Comparison of ENCODE assay signal across 9 mouse cellular contexts in genomic region chr6:100155676-100156075, GRCm38 (mm10).
A peak's percentile ranks its signal among the peaks of the same experiment; 100 is the strongest.
DNase-seq lines count a peak whose midpoint lies in the region; ATAC-seq and TF ChIP-seq lines count a peak whose summit lies in the region.
"Had no signal": no experiment of that assay in that cellular context is flagged by ENCODE, and none has a peak within 500 bp of the region (broad histone marks: within the 10 kb centered on the region; RNA-seq: fewer than 3 reads in every experiment).

No protein-coding gene starts in this region.

- no peak overlapping the region for H3K9ac ChIP-seq in hindbrain, embryonic 11.5 days (ENCODE audit: low read depth, low read length)
- no peak overlapping the region for H3K9ac ChIP-seq in forebrain, embryonic 15.5 days (replicated peaks)
- no peak overlapping the region for H3K9ac ChIP-seq in hindbrain, postnatal 0 days (replicated peaks; ENCODE audit: low read length)

- no peak for TF ChIP-seq CTCF in hindbrain, postnatal 0 days (IDR thresholded peaks at IDR 0.05; ENCODE audit: low read depth)

- WGBS in hindbrain, embryonic 10.5 days, result 68% methylated on average over 20 of the region's 20 CpGs
- 57% methylated on average over 20 of the region's 20 CpGs for WGBS in hindbrain, embryonic 11.5 days
- WGBS in forebrain, embryonic 15.5 days, result 45% methylated on average over 20 of the region's 20 CpGs
- WGBS in hindbrain, postnatal 0 days, result 28% methylated on average over 20 of the region's 20 CpGs

- H3K4me2 ChIP-seq in hindbrain, embryonic 11.5 days (replicated peaks; ENCODE audit: low read depth, low read length), result no peak overlapping the region
- no peak overlapping the region for H3K4me2 ChIP-seq in forebrain, embryonic 15.5 days (replicated peaks)
- H3K4me2 ChIP-seq in hindbrain, postnatal 0 days (ENCODE audit: low read depth, low read length), result no peak overlapping the region

- no peaks in the 10 kb centered on the region for H3K9me3 ChIP-seq in hindbrain, embryonic 10.5 days
- H3K9me3 ChIP-seq in hindbrain, embryonic 11.5 days (ENCODE audit: control insufficient read depth, low read length), result no peaks in the 10 kb centered on the region
- no peaks in the 10 kb centered on the region for H3K9me3 ChIP-seq in forebrain, embryonic 15.5 days
- H3K9me3 ChIP-seq in hindbrain, postnatal 0 days (ENCODE audit: low read length), result no peaks in the 10 kb centered on the region

- no peak for ATAC-seq in hindbrain, embryonic 11.5 days (ENCODE audit: low FRiP score)
- ATAC-seq in forebrain, embryonic 15.5 days (replicated peaks), result no peak
- no peak for ATAC-seq in hindbrain, postnatal 0 days

- no peak overlapping the region for H3K4me3 ChIP-seq in hindbrain, embryonic 10.5 days
- H3K4me3 ChIP-seq in hindbrain, embryonic 11.5 days (ENCODE audit: low read depth, low read length), result no peak overlapping the region
- no peak overlapping the region for H3K4me3 ChIP-seq in forebrain, embryonic 15.5 days
- no peak overlapping the region for H3K4me3 ChIP-seq in hindbrain, postnatal 0 days (ENCODE audit: low read length)

- H3K27me3 ChIP-seq in hindbrain, embryonic 10.5 days (ENCODE audit: insufficient read depth, poor library complexity, severe bottlenecking), result peaks cover 59% of the 10 kb centered on the region
- no peaks in the 10 kb centered on the region for H3K27me3 ChIP-seq in hindbrain, embryonic 11.5 days (ENCODE audit: control insufficient read depth, insufficient read depth, low read length)
- no peaks in the 10 kb centered on the region for H3K27me3 ChIP-seq in forebrain, embryonic 15.5 days
- peaks cover 12% of the 10 kb centered on the region for H3K27me3 ChIP-seq in hindbrain, postnatal 0 days (ENCODE audit: insufficient read depth, low read length)
- no peaks in the 10 kb centered on the region for H3K27me3 ChIP-seq in splenic B cell, adult 2 months (ENCODE audit: control insufficient read depth, insufficient read depth, low read length, poor library complexity, severe bottlenecking)

- peaks cover 35% of the 10 kb centered on the region for H3K4me1 ChIP-seq in hindbrain, embryonic 10.5 days (replicated peaks)
- no peaks in the 10 kb centered on the region for H3K4me1 ChIP-seq in hindbrain, embryonic 11.5 days (replicated peaks; ENCODE audit: control insufficient read depth, insufficient read depth, low read length)
- peaks cover 25% of the 10 kb centered on the region for H3K4me1 ChIP-seq in forebrain, embryonic 15.5 days
- no peaks in the 10 kb centered on the region for H3K4me1 ChIP-seq in hindbrain, postnatal 0 days (ENCODE audit: insufficient read depth, low read length)

- no peaks in the 10 kb centered on the region for H3K36me3 ChIP-seq in hindbrain, embryonic 10.5 days
- no peaks in the 10 kb centered on the region for H3K36me3 ChIP-seq in hindbrain, embryonic 11.5 days (ENCODE audit: control insufficient read depth, insufficient read depth, low read length)
- H3K36me3 ChIP-seq in forebrain, embryonic 15.5 days, result no peaks in the 10 kb centered on the region
- no peaks in the 10 kb centered on the region for H3K36me3 ChIP-seq in hindbrain, postnatal 0 days (ENCODE audit: insufficient read depth, low read length)
- no peaks in the 10 kb centered on the region for H3K36me3 ChIP-seq in splenic B cell, adult 2 months (ENCODE audit: control insufficient read depth, insufficient read depth, low read length, poor library complexity, severe bottlenecking)
- H3K36me3 ChIP-seq: G1E had no signal

- no peak for DNase-seq in hindbrain, embryonic 10.5 days (ENCODE audit: low spot score)
- no peak for DNase-seq in hindbrain, embryonic 11.5 days (ENCODE audit: low spot score)
- DNase-seq in hindbrain, postnatal 0 days (ENCODE audit: low spot score), result peak; percentile 47
- DNase-seq in lung, adult 18-20 months, result peak; percentile 70 to 72
- peak; percentile 15 for DNase-seq in splenic B cell, adult 2 months (ENCODE audit: low read depth, low spot score)
- no peak for DNase-seq in cerebellum, postnatal 36 days
- no peak for DNase-seq in layer of hippocampus, postnatal 14 days (ENCODE audit: low spot score in 2 of 2)

- peak overlapping the region; percentile 63 for H3K27ac ChIP-seq in hindbrain, embryonic 10.5 days
- H3K27ac ChIP-seq in hindbrain, embryonic 11.5 days (ENCODE audit: low read depth, low read length), result no peak overlapping the region
- H3K27ac ChIP-seq in forebrain, embryonic 15.5 days (replicated peaks), result peak overlapping the region; percentile 25; the same call in 1 of the 2 replicates
- no peak overlapping the region for H3K27ac ChIP-seq in hindbrain, postnatal 0 days

Comparison
In these comparisons a context has a peak if more than half of its experiments do, and no peak if none do; other contexts are left out.
1. DNase-seq: peak in hindbrain, postnatal 0 days (single experiment), lung, adult 18-20 months (2 of 2) and splenic B cell, adult 2 months (single experiment); none in hindbrain, embryonic 10.5 days (single experiment), hindbrain, embryonic 11.5 days (single experiment), cerebellum, postnatal 36 days (0 of 2) and layer of hippocampus, postnatal 14 days (0 of 2).
2. H3K27ac ChIP-seq: peak in hindbrain, embryonic 10.5 days (single experiment) and forebrain, embryonic 15.5 days (single experiment); none in hindbrain, embryonic 11.5 days (single experiment) and hindbrain, postnatal 0 days (single experiment).